Comparison of ENCODE assay signal across 8 mouse cellular contexts in the genomic region with DNA sequence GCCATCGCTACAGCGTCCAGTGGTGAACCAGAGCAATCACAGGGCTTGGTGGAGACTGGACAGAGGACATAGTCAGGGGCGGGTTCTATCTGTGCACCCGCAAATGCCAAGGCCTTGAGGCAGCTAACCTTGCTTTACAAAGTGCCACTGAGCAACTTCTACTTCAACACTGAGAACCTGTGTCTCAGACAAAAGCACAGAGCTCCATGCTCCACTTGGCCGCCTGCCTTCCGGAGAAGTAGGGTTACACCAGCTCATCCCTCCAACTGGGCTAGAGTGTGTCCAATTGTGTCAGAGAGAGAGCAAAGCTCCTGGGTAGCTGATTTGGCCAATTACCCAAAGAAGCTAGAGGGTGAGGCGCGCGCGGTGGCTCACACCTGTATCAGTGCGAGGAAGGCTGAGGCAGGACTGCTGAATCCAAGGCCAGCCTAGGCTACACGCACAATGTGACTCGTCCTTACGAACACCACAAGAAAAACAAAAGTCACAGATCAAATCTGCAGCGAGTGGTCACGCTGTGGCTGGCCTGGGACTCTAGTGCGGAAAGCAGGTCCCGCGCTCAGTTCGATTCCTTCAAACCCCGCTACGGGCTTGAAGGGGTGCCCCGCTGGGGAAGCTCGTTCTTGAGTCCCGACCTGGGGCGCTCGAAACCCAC. TPM values are rescaled to one million over a fixed set of nuclear protein-coding genes. Genes with fewer than 3 reads are reported as not detected.
DNase-seq lines count a peak whose midpoint lies in the region; ATAC-seq and TF ChIP-seq lines count a peak whose summit lies in the region.

No protein-coding gene starts in this region.

- 3% methylated on average over 27 of the region's 27 CpGs for WGBS in heart, embryonic 15.5 days
- WGBS in embryonic facial prominence, embryonic 14.5 days = 7% methylated on average over 17 of the region's 27 CpGs
- 3% methylated on average over 27 of the region's 27 CpGs for WGBS in intestine, postnatal 0 days
- 3% methylated on average over 27 of the region's 27 CpGs for WGBS in midbrain, embryonic 13.5 days

- peaks cover 55% of the 10 kb centered on the region for H3K4me1 ChIP-seq in heart, embryonic 15.5 days (replicated peaks)
- H3K4me1 ChIP-seq in embryonic facial prominence, embryonic 14.5 days (ENCODE audit: control insufficient read depth, insufficient read depth, low read length) = peaks cover 30% of the 10 kb centered on the region
- H3K4me1 ChIP-seq in intestine, postnatal 0 days (replicated peaks; ENCODE audit: control insufficient read depth, insufficient read depth, low read length) = peaks cover 10% of the 10 kb centered on the region; the same call in 1 of the 2 replicates
- H3K4me1 ChIP-seq in midbrain, embryonic 13.5 days (replicated peaks) = peaks cover 51% of the 10 kb centered on the region

- no peak for ATAC-seq in heart, embryonic 15.5 days (replicated peaks; ENCODE audit: insufficient number of reproducible peaks, insufficient read depth, low FRiP score, low read depth)
- ATAC-seq in embryonic facial prominence, embryonic 14.5 days (ENCODE audit: low read depth) = no peak
- ATAC-seq in intestine, postnatal 0 days = no peak
- ATAC-seq in midbrain, embryonic 13.5 days = no peak

- H3K27ac ChIP-seq in heart, embryonic 15.5 days = 0 out of 2 replicates have a peak overlapping the region, but pooled peaks have one; percentile 36
- no peak overlapping the region; the same call in 1 of the 2 replicates for H3K27ac ChIP-seq in embryonic facial prominence, embryonic 14.5 days (replicated peaks; ENCODE audit: low read depth, low read length)
- peak overlapping the region; percentile 64 for H3K27ac ChIP-seq in intestine, postnatal 0 days (ENCODE audit: low read depth, low read length)
- H3K27ac ChIP-seq in midbrain, embryonic 13.5 days = no peak overlapping the region

- peaks cover 6% of the 10 kb centered on the region for H3K36me3 ChIP-seq in heart, embryonic 15.5 days
- H3K36me3 ChIP-seq in embryonic facial prominence, embryonic 14.5 days (ENCODE audit: control insufficient read depth, insufficient read depth, low read length) = peaks cover 15% of the 10 kb centered on the region
- H3K36me3 ChIP-seq in intestine, postnatal 0 days (ENCODE audit: control insufficient read depth, insufficient read depth) = peaks cover 7% of the 10 kb centered on the region; the same call in 1 of the 2 replicates
- H3K36me3 ChIP-seq in midbrain, embryonic 13.5 days = peaks cover 9% of the 10 kb centered on the region

- no peaks in the 10 kb centered on the region for H3K27me3 ChIP-seq in heart, embryonic 15.5 days
- no peaks in the 10 kb centered on the region for H3K27me3 ChIP-seq in embryonic facial prominence, embryonic 14.5 days (replicated peaks; ENCODE audit: control insufficient read depth, insufficient read depth, low read length)
- no peaks in the 10 kb centered on the region for H3K27me3 ChIP-seq in intestine, postnatal 0 days (replicated peaks; ENCODE audit: control insufficient read depth, insufficient read depth, low read length)
- H3K27me3 ChIP-seq in midbrain, embryonic 13.5 days = no peaks in the 10 kb centered on the region

- no peak for TF ChIP-seq CTCF in intestine, postnatal 0 days (IDR thresholded peaks at IDR 0.05; ENCODE audit: low read depth)

- H3K9ac ChIP-seq in heart, embryonic 15.5 days = peak overlapping the region; percentile 77
- H3K9ac ChIP-seq in embryonic facial prominence, embryonic 14.5 days (ENCODE audit: low read depth, low read length) = peak overlapping the region; percentile 72
- H3K9ac ChIP-seq in intestine, postnatal 0 days (ENCODE audit: low read depth, low read length) = peak overlapping the region; percentile 67
- peak overlapping the region; percentile 59 for H3K9ac ChIP-seq in midbrain, embryonic 13.5 days (replicated peaks)

- H3K4me2 ChIP-seq in heart, embryonic 15.5 days = peak overlapping the region; percentile 91
- peak overlapping the region; percentile 90 for H3K4me2 ChIP-seq in embryonic facial prominence, embryonic 14.5 days (ENCODE audit: low read depth, low read length)
- peak overlapping the region; percentile 85 for H3K4me2 ChIP-seq in intestine, postnatal 0 days (replicated peaks; ENCODE audit: low read depth)
- H3K4me2 ChIP-seq in midbrain, embryonic 13.5 days (replicated peaks) = peak overlapping the region; percentile 75

- no peaks in the 10 kb centered on the region for H3K9me3 ChIP-seq in heart, embryonic 15.5 days (replicated peaks)
- H3K9me3 ChIP-seq in embryonic facial prominence, embryonic 14.5 days (ENCODE audit: control insufficient read depth, low read length) = no peaks in the 10 kb centered on the region
- H3K9me3 ChIP-seq in intestine, postnatal 0 days (ENCODE audit: control insufficient read depth) = no peaks in the 10 kb centered on the region
- no peaks in the 10 kb centered on the region for H3K9me3 ChIP-seq in midbrain, embryonic 13.5 days

- peak overlapping the region; percentile 85 for H3K4me3 ChIP-seq in heart, embryonic 15.5 days
- peak overlapping the region; percentile 83 for H3K4me3 ChIP-seq in embryonic facial prominence, embryonic 14.5 days (ENCODE audit: low read depth, low read length)
- peak overlapping the region; percentile 61 for H3K4me3 ChIP-seq in intestine, postnatal 0 days (ENCODE audit: low read depth, low read length)
- H3K4me3 ChIP-seq in midbrain, embryonic 13.5 days (replicated peaks) = peak overlapping the region; percentile 70

- no peak for DNase-seq in heart, postnatal 25 days (ENCODE audit: low spot score)
- peak; percentile 55 for DNase-seq in Muller cell, postnatal 12 days (ENCODE audit: inconsistent ontology term)
- peak; percentile 8 for DNase-seq in embryonic facial prominence, embryonic 14.5 days (ENCODE audit: low spot score)
- no peak for DNase-seq in layer of hippocampus, postnatal 36 days
- DNase-seq in right cerebral cortex, postnatal 25 days = no peak

- intact Hi-C loops in heart, postnatal 25 days (cut with DNase I) = loop anchor here (5.0 kb wide), 1 partner anchor 56 kb away; a partner anchor contains a TSS

RNA-seq across cellular contexts. Expression of a gene that starts 0.4 kb away (rescaled TPM):
- 3.8 and 7.8 TPM in 2 replicates for polyA plus RNA-seq in heart, embryonic 15.5 days (2015; fragmentation: Nextera tagmentation; extraction: Ambion mirVana)
- total RNA-seq in heart, postnatal 25 days (2021) = 1 to 10 TPM; 1.9 to 2.2 TPM
- 8.5 and 11.7 TPM in 2 replicates for polyA plus RNA-seq in embryonic facial prominence, embryonic 14.5 days (2014; fragmentation: Nextera tagmentation; extraction: Ambion mirVana)
- 3.4 and 6.1 TPM in 2 replicates for polyA plus RNA-seq in intestine, postnatal 0 days (2015; fragmentation: Nextera tagmentation; extraction: Ambion mirVana)
- 3.9 and 4.4 TPM in 2 replicates for polyA plus RNA-seq in midbrain, embryonic 13.5 days (2015; fragmentation: Nextera tagmentation; extraction: Ambion mirVana)
- 1 to 10 TPM; 3.4 to 4.5 TPM for total RNA-seq in layer of hippocampus, postnatal 36 days (2021)

RNA-seq across cellular contexts. Expression of a gene that starts 0.7 kb away (rescaled TPM):
- polyA plus RNA-seq in heart, embryonic 15.5 days (2015; fragmentation: Nextera tagmentation; extraction: Ambion mirVana) = 86.6 and 99.9 TPM in 2 replicates
- 10 to 100 TPM; 61.1 to 66.7 TPM for total RNA-seq in heart, postnatal 25 days (2021)
- 119 and 122 TPM in 2 replicates for polyA plus RNA-seq in embryonic facial prominence, embryonic 14.5 days (2014; fragmentation: Nextera tagmentation; extraction: Ambion mirVana)
- polyA plus RNA-seq in intestine, postnatal 0 days (2015; fragmentation: Nextera tagmentation; extraction: Ambion mirVana) = 104 and 107 TPM in 2 replicates
- 34.7 and 36.6 TPM in 2 replicates for polyA plus RNA-seq in midbrain, embryonic 13.5 days (2015; fragmentation: Nextera tagmentation; extraction: Ambion mirVana)
- total RNA-seq in layer of hippocampus, postnatal 36 days (2021) = 10 to 100 TPM; 20.8 to 25.4 TPM

RNA-seq across cellular contexts. Expression of a gene that starts 54.6 kb away (rescaled TPM):
- polyA plus RNA-seq in heart, embryonic 15.5 days (2015; fragmentation: Nextera tagmentation; extraction: Ambion mirVana) = 105 and 126 TPM in 2 replicates
- 10 to 100 TPM; 94.5 to 95.3 TPM for total RNA-seq in heart, postnatal 25 days (2021)
- 128 and 137 TPM in 2 replicates for polyA plus RNA-seq in embryonic facial prominence, embryonic 14.5 days (2014; fragmentation: Nextera tagmentation; extraction: Ambion mirVana)
- 42.9 and 45.7 TPM in 2 replicates for polyA plus RNA-seq in intestine, postnatal 0 days (2015; fragmentation: Nextera tagmentation; extraction: Ambion mirVana)
- 545 and 546 TPM in 2 replicates for polyA plus RNA-seq in midbrain, embryonic 13.5 days (2015; fragmentation: Nextera tagmentation; extraction: Ambion mirVana)
- 100 to 1,000 TPM; 672 to 713 TPM for total RNA-seq in layer of hippocampus, postnatal 36 days (2021)

Comparison
In these comparisons a context has a peak if more than half of its experiments do, and no peak if none do; other contexts are left out.
1. H3K27ac ChIP-seq: peak in heart, embryonic 15.5 days (single experiment) and intestine, postnatal 0 days (single experiment); none in embryonic facial prominence, embryonic 14.5 days (single experiment) and midbrain, embryonic 13.5 days (single experiment).
2. DNase-seq: peak in Muller cell, postnatal 12 days (single experiment) and embryonic facial prominence, embryonic 14.5 days (single experiment); none in heart, postnatal 25 days (single experiment), layer of hippocampus, postnatal 36 days (0 of 2) and right cerebral cortex, postnatal 25 days (single experiment).
3. Peak in every context shown above with its lines, with median percentiles within 50 percentile points of each other: H3K4me2 ChIP-seq, H3K4me3 ChIP-seq and H3K9ac ChIP-seq.